Mouse (Mus musculus) neutrophil, adult 5-6 weeks (primary cell): ENCODE results near the gene Gm20388. TPM values are rescaled to one million over a fixed set of nuclear protein-coding genes. Genes with fewer than 3 reads are reported as not detected.

Experiments used
- ATAC-seq: fragments of 151-379, 151-347 bp; 2 replicates; pipeline ENCODE4 v1.8.0; 2017; ENCODE audit warnings: mild to moderate bottlenecking, moderate TSS enrichment; ENCODE audit not compliant: insufficient number of reproducible peaks, poor library complexity, low FRiP score, severe bottlenecking; ENCODE audit errors: extremely low read depth
- total RNA-seq: library from RNA; stranded (forward); fragments of 200-1000 nt; gene quantifications from 2 replicates; pipeline ENCODE4 v1.2.3, GENCODE M21; 2017

The Gm20388 gene
- total RNA-seq, 1 experiment from 2014 or later = 10.8 TPM

DNA sequence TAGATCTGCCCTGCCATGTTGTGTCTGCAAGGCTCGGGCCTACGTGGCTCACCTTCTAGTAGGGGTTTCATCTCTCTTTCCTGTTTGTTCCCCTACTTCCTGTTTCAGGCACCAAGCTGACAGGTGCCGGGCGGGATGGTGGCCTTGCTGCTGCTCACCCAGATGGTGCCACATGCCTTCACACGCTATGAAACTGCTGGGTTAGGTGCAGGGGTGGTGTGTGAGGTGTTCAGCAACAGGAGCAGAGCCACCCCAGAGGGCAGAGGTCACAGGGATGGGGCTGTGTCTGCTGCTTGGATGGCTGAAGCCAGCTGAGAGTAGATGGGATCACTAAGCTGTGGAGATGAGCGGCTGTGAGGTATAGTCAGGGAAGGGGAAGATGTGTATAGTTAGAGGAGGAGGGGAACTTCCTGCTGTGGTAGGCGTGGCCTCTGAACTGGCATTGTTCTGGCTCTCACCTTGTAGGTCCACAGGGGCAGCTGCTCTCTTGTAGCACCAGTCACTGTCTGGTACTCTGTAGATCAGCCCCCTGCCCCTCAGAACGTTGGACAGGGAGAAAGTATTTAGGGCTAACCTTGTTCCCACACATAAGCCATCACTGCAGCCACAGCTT lies 4363.1 kb downstream of the Gm20388 start:
- peak; percentile 51 for ATAC-seq

DNA sequence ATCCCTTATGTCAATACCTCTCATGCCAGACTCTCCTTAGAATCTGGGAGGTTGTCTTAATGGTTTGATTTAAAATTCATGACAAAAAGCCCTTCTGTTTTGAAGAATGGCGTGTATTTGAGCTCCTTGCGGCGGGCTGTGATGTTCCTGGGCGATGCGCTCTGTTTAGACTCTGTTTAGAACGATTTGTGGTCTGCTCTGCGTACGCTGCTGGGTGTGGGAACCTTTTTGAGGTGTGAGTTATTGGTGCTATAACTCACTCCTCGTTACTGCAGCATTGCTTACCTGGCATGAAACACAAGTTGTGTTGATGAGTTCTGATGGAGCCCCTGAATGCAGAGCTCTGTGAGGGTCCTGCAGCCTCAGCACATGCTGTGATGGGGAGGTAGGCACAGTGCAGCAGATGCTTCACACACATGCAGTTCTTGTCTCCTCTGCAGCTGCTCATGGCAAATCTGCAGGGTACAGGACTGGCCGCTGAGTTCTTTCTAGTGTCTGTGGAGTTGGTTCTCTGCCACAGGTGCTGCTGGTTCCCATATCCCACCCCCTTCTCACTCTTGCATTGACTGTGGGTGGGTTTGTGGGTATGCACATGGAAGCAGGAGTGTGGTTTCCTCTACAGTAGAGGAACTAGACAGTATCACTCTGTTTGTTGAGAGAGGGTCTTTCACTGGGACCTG lies 4363.9 kb downstream of the Gm20388 start:
- ATAC-seq = no peak

DNA sequence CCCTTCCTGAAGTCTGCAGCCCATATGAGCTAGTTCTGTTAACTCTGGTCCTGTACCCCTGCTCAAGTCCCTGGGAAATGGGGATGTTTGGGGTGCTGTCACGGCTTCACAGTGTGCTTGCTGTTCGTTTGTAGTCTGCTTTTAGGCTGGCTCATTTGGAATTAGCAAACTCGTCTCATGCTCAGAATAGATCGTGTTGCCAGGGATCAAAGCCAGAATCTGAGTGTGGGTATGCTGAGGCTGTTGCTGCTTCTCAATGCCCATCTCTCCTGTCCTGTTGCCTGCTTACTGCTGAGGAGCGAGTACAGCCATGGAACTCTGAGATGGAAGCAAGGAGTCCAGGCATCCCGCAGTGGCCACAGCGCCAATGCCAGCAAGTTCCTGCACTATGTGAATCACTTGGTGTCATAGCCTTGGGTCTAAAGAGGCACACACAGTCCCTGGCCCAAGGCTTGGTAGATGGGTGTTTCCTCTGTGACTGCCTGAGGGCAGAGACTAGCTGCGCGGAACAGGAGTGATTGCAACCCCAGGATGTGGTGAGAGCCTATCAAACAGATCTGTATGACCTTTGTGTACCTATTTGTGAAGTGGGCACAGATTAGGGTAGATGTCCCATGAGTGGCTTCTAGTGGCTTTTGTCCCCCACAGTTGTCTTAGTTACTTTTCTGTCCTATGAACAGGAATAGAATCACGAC lies 4364.9 kb downstream of the Gm20388 start:
- no peak for ATAC-seq

DNA sequence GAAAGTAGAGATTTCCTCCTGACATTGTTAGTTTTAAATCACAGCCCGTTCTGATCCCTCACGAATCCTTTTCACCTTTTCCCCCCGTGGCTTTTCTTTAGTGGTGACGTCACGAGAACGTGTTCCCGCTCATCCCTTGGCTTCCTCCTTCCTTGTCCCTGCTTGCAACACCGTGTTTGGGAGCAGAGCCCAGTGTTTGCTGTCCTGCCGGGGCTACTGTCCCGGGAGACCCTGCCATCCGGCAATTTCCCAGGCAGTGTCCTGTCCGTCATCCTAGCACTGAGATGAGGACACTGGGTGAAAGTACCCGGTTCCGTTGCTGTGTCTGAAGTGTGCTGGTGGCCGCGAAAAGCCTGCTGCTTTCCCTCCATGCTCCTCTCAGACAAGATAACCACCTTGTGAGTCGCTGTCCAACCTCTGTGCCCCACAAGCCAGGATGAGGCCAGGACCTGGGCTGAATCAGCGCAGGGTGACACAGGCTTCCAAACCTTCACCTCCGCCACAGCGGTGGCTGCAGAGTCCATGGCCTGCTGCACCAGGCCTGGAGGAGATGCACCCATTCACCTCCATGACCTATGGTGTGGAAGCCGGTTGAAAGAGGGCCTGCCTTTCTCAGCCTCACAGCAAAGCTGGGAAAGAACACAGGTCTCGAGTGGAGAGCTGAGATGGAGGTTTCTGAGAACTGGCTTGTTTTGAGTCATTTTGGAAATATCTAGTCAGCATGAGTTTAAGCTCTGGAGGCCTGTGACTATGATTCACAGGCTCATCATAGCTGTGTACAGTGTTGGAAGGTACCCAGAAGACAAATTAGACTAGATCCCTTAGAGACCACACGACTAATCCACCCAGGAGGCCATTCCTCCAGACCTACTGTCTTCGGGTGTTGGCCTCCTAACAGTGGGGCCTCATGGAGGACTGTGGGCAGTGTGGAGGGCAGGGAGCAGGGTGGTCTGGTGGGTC lies 4367.6 kb downstream of the Gm20388 start:
- no peak for ATAC-seq

DNA sequence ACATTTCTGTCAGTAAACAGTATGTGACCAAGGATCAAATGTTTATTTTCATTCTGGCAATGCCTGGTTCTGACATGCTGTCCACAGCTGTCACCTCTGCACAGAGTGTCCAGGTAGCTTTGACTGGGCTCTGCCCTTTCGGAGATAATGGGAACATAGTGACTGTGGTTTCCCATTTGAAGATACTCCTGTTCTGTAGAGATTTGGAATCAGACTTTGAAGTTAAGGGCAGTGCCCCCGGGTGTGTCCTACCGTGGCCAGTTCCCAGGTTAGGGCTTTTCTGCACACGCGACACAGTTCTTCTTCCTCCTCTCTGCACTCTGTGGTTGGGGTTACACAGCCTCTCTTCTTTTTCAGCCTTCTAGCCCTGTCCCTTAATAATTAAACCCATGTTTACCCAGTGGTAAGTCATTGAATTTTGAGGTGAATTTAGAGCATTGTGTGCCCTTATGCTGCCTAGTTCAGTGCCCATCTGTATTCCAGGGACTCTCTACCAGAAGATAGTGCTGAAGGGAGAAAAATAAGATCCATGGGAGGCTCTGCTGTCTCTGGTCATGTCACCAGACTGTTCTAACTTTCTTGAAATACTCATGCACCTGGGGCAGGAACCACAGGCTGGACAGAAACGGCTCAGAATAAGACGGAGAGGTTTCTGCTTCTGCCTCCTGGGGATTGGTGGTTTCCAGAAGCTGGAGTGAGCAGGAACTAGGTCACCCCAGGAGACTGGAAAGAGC lies 4368.5 kb downstream of the Gm20388 start:
- ATAC-seq = no peak

DNA sequence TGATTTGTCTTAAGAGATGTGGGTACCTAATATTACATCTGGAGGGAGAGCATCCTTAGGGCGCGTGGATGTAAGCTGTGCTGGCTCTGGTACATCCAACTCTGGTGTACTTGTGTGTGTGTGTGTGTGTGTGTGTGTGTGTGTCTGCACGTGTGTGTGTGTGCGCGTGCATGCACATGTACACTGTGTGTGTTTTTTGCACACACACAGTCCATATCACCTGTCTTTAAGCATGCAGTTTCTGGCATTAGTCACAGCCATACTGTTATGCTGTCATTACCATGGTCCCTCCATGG lies 4369.0 kb downstream of the Gm20388 start:
- no peak for ATAC-seq

DNA sequence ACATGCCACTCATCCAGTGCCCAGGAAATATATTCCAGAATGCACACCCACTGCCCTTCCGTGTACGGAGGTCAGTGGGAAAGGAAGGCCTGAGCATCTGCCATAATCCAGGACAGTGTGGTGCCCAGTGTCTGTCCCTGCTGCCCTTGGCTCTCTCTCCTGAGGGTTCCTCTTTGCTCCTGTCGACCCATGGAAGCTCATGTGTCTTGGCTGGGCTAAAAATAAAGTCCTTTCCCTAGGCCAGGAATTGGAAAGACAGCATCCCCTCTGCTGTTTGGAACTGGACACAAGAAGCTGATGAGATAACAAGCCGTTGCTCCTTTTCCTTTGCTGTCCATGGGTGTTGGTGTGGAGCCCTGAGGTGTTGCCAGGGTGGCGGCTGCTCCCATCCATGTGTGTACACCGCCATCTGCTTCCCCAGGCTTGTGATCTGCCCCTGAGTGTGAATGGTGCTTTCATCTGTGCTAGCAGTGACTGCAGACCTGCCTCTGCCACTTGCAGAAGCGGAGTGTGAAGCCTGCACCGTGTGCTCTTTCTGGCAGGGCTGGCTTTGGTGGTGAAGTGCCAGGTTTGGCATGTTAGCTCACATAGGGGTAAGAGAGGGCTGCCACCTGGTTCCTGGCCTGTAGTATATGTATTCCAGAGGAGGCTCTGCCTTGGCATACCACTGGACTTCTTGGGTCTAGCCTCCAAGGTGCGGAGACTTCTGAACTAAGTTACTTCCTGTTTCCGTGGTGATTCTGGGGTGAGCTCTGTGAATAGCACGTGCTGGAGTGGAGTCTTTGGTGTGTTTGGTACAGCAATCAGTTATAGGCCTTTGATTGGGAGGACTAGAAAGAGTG lies 4371.3 kb downstream of the Gm20388 start:
- ATAC-seq = no peak

DNA sequence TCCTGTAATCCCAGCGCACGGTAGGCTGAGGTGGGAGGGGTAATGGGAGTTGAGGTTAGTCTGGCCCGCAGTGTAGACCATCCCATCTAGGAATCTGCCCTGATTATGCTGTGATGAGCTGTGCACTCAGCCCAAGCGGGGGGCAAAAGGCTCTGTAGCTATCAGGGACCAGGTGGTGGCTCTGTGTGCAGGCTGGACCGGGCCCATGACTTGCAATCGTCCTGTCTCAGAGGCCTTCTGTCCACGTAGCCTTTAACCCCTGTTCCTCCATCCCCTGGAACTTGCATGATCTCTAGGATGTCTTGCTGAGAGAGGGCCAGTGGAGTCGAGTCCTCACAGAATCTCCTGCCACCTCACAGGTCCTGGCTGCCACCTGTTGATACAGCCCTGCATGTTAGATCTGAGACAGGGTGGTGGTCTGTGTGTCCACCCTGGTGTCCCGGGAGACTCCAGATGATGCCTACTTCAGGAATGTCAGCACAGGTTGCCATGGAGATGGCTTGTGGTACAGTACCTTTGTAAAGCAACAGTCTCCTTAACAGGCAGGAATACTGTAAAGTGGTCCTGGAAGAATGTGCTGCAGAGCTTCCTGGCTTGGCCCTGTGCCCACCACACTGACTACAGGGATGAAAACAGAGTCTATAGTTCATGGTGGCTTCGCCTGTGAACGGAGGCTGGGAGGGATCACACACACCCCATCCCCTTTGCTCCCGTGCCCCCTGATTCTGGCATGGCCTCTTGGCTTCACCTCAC lies 4372.4 kb downstream of the Gm20388 start:
- no peak for ATAC-seq

DNA sequence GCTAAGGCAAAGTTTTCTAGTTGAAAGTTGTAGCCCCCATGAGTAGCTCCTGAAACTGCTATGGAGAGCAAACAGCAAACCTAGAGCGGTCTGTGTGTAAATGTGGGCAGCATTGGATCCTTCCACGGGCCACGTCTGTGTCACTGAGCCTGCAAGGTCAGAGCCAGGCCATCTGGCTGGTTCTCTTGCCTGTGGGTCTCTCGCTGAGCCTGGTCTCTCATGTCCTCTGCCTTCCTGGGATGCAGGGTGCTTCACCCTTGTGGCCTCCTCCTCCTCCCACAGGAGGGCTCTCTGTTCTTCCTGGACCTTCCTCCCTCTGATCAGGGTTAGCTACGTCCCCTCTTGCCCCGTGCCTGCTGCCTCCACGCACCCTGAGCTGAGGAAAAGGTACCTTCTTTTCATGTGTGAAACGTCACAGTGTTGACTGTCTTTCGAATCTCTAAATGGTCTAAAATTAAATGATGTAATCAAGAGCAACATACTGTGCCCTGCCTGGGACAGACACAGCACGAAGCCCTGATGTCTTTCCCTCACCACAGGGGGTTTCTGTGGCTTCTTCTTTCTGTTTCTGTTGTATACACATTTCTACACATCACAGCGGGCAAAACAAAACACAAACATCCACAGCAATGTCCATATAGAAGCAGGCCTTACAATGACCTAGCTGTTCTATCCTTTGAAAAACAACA lies 4373.1 kb downstream of the Gm20388 start:
- ATAC-seq = no peak

DNA sequence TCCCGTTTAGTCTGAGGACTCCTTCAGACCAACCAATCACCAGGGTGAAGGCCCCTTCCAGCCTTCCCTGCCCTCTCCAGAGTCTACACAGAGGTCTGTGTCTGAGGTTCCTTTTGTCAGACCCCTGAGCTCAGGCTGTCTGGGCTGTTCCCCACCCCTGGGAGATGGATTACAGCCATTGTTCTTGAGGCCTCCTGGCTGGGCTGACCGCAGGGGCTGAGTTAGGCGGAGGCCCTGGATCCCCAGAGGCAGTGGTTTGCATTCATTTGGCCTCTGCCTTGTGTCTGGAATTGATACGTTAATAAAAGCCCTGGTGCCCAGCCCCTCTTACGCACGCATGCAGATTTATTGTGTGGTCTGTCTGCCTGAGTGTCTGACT lies 4373.7 kb downstream of the Gm20388 start:
- no peak for ATAC-seq

DNA sequence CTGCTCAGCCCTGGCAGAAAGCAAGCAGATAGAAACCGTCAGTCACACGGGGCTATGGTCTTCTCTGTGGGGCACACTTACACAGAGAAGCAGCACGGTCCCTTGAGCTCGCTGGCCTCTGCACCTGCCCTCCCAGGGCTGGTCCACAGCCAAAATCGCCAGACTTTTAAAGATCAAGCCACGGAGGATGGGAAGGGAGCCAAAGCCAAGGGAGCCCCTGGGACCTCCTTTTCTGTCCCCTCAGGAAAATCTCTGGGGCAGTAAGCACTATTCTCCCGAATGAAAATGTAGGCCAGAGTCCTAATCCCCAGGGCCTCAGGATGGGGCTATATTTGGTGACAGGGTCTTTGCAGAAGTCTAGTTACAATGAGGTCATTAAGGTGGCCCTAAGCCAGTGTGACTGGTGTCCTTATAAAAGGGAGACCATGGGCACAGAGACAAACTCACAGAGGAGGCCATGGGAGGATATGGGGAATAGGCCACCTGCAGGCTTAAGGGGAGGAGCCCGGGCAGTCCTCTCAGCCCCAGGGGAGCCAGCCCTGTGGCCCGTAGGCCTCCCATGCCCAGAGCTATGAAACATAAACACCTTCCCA lies 4374.4 kb downstream of the Gm20388 start:
- no peak for ATAC-seq

DNA sequence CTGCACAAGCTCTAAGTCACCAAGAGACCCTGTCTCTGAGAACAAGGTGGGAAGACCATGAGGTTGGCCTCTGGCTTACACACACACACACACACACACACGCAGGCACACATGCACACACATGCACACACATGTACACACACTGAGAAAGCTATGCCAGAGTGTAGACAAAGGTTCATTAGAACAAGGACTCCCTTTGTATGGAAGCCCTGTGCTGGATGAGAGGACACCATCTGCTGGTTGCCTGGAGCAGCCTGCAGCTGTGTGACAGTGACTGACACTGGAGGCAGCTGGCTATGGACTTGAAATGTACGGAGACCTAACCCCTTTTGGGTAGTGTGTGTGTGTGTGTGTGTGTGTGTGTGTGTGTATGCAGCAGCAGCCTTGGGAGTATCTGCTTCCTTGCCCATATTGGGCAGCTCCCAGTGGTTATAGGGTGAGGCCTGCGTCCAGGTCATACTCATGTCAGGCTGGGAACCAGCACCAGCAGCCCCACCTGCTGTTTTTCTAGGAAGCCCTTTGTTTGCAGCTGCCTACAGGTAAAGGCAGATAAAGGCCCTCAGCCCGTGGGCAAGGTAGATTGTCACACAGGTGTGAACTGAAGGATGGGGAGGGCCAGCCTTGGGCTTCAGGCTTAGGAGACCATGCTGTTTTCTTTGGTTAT lies 4376.0 kb downstream of the Gm20388 start:
- no peak for ATAC-seq

DNA sequence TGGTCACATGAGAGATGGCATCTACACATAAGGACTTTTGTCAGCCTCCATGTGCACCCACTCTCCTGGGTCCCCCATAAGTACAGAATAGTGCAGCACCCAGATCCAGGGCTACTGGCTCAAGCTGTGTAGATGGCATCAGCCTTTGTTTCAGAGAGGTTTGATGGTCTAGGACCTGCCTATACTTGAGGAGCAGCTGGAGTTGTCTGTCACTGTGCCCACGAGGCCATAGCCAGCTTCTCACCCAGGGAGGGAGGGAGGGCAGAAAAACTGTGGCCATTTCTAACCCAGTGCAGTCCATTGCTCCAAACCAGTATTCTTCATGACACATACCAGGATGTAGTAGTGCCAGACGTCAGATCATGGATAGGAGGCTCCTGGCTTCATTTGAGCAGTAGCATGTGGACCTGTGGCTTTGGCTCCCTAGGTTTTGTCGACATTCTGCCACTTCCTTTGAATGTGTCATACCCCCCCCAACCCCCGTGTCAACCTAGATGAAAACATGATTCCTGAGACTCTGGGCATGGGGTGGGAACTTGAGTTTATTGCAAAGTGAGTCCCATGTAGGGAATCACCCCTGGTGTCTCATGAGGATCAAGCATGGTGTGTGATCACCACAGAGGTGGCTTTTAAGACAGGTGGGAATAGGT lies 4377.7 kb downstream of the Gm20388 start:
- ATAC-seq = no peak

DNA sequence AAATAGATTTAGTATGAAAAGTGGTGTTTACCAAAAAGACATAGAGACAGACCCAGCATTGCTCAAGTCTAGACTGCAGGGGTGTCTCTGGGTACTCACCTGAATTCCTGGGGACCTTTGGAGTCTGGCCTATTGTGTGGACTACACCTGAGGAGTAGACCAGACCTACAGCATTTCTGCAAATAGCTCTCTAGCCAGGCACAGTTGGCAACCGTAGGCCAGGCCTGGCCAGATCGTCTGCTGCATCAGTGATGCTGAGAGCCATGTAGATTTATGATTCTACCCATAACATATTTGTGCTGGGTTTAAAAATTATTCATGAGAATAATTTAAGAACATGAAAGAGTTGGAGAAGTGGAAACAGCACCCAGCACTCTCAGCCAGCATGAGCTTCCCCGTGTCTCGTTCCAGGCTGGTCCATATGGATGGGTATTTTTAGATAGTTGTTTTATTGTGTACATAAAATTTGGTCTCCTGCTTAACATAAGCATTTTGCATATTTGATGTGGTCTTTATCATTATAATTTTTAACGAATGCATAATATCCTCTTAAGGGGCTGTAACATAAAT lies 4378.9 kb downstream of the Gm20388 start:
- no peak for ATAC-seq
